Mouse (Mus musculus): Measurements from ENCODE around the gene Cyp2b10. TPM values are rescaled to one million over a fixed set of nuclear protein-coding genes. Genes with fewer than 3 reads are reported as not detected.
"Not testable (repeated sequence)": the region's sequence is repeated elsewhere in the genome, so short reads cannot be mapped to it uniquely, and the experiment has no call there.

Gene Cyp2b10
- 1 to 10 TPM in 1 of 2 experiments, under 1 TPM in 1; 0.14 to 1.2 TPM for total RNA-seq (2021)
- long read RNA-seq, experiment 1, partial matches to known transcripts, result 0 of 1 reads
- long read RNA-seq, experiment 1, other reads (novel, unspliced or antisense), result 0 of 1 reads
- long read RNA-seq, experiment 2, result 0 reads

GRCm38 (mm10) chr7:25897411-25897810 is at the start of gene Cyp2b10:
Cyp2b10 (plus strand) TSS chr7:25897620.
- no peak for DNase-seq (ENCODE audit: low spot score in 2 of 2)

DNA sequence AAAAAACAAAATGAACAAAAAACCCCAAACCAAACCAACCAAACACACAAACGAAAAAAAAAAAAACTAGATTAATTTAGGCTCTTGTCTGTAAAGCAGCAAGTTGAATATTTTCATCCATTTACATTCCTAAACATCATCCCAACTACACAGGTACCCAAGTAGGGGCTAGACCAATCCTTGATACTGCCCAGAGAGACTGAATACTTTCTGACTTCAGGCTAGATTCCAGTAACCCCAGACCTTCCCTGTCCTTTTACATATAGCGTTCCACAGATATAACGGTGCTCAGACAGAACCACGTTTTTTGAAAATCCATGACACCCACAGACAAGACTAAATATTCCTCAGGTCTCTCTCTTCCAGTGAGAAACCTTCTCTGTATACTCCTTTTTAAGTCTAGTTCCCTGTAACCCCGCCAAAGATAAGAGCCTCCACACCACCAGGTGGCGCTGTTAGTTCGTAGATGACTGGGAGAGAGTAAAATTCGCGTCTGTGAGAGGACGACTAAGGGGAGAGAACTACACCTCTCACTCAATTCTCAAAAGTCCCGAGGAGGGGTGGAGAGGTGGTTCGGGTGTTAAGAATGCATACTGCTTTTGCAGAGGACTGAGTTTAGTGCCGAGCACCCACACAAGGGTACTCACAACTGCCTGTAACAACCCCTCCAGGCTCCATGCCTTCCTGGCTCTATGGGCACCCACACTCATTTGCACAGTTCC is 49.5 kb upstream of the Cyp2b10 start:
- peak; percentile 72 to 84 for DNase-seq (ENCODE audit: low spot score in 2 of 2)

DNA sequence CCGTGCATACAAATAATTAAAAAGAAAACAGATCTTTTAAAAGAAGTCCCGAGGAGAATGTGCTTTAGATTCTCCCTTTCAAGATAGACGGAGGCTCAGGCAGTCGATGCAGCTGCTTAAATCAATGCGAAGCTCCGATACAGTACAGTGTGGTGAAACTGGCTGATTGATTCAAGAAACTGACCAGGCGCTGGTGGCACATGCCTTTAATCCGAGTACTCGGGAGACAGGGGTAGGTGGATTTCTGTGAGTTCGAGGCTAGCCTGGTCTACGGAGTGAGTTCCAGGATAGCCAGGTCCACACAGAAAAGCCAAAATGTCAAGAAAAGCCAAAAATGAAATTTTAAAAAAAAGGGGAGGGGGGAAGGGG is 49.0 kb upstream of the Cyp2b10 start:
- DNase-seq (ENCODE audit: low spot score in 2 of 2), result no peak

GRCm38 (mm10) chr7:25855082-25855481 is 42.3 kb upstream of the Cyp2b10 start:
- peak; percentile 19 to 30 for DNase-seq (ENCODE audit: low spot score in 2 of 2)

- DNase-seq (ENCODE audit: low spot score in 2 of 2), result no peak
These were observed 37.2 kb upstream of the Cyp2b10 start for GRCm38 (mm10) chr7:25859962-25860870.

DNA sequence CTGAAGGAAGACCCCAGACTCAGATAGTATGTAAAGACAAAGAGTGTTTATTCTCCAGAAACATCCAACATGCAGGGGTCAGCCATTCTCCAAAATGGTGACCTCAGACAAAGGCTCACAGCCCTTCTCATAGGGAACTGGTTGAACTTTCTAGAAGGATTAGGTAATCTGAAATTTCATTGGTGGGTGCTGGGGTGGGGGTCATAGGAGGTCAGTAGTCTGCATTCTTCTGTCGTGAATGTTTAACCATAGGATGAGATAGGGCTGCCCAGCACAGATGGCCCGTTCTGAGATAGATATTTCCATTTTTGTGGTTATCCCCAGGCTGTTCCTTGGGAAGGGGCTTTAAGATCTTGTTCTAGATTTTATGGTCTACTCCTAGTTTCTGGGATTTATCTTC is 35.1 kb upstream of the Cyp2b10 start:
- DNase-seq (ENCODE audit: low spot score in 2 of 2), result no peak

DNA sequence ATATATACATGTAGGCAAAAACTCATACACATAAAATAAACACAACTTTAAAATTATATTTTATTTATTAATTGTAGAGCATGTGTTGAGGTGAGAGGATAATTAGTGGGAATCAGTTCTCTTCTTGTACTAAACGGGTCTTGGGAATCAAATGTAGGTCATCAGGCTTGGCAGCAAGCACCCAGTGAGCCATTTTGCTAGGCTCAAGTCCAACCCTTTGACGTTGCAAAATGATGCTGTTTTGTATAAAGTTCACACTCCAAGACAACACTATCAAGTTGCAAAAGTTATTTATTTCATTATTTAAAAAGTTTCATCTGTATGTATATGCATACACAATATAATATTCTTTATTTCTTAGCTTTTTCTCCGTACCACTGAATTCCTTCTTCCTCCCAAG is 33.7 kb upstream of the Cyp2b10 start:
- DNase-seq (ENCODE audit: low spot score in 2 of 2), result no peak

DNA sequence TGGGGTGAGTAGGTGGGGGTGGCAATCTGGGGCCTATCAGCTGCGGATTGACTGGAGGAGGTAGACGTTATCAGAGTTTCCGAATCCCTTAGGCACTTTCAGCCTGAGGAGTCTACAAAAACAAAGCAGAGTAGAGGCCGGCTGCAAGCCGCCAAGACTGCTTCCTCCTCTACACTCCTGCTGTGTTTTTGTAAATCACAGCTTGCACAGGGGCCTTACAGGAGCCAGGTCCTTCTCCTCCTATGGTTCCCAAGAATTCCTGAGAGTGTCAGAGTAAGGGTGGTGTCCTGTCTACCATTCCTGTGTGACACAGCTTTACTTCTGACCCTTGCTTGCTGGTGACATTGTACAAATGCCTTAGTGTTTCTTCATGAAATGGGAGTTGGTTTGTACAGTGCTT is 32.6 kb upstream of the Cyp2b10 start:
- DNase-seq (ENCODE audit: low spot score in 2 of 2), result no peak

DNA sequence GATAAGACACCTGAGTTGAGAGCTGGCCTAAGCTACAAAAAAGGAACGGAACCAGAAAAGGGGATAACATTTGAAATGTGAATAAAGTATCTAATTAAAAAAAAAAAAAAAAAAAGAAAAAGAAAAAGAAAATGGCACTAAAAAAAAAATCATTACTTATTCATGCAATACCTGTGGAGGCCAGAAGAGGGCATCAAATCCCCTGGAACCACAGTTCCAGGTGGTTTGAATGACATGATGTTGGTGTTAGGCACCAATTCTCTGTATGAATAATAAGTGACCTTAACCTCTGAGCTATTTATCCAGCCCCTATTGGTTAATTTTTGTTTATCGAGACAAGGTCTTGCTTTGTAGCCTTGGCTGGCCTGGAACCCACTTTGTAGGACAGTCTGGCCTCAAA is 27.6 kb upstream of the Cyp2b10 start:
- DNase-seq (ENCODE audit: low spot score in 2 of 2), result no peak

DNA sequence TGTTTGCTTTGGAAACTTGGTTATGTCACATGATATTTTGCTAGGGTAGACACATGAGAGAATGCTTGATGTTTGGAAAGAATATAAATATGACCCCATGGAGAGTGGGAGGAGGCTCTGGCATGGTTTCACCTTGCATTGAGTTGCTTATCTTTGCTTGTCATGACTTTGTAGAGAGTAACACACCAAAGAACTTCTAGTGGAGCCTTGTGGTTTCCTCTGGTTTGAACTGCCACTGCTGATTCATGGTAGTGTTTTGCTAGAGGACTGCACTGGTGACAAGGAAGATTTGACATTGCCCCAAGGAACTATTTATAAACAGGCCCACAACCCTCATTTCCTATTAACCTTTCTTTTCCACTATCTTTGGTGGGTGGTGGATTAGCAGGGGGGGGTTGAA is 24.8 kb upstream of the Cyp2b10 start:
- no peak for DNase-seq (ENCODE audit: low spot score in 2 of 2)

- no peak for DNase-seq (ENCODE audit: low spot score in 2 of 2)
These were observed 18.7 kb upstream of the Cyp2b10 start for GRCm38 (mm10) chr7:25878735-25879134.

DNA sequence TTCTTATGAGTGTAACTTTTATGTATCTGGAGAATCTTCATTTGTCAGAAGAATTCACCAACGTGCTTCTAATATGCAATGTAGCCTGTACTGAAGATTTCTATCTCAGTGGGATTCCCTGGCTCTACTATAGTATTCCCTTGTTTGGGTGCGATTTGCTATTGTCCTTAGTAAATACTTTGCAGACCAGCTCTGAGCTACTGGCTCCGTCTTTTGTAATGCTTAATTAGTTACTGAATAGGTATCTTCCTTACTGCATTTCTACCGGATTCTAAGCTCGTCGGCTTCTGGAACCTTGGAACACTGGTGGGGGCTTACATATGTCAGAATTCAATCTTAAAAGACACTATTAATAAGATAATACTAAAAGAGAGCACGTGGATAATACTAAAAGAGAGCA is 16.7 kb upstream of the Cyp2b10 start:
- DNase-seq (ENCODE audit: low spot score in 2 of 2), result not testable (repeated sequence)

DNA sequence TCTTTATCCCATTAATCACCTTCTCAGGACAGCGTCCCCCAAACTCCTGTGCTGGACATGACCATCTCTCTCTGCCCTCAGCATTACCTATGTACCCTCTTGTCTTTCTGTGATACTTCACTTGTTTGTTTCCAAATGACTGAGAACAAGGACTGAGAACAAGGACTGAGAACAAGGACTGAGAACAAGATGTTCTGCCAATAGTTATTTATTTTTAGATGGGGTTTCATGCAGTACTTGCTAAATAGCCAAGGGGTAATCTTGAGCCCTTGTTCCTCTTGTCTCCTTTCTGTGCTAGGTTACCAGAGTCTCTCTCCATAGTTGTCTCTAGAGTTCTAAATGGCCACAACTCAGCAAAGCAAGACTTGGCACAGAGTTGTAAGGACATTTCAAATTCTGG is 13.1 kb upstream of the Cyp2b10 start:
- no peak for DNase-seq (ENCODE audit: low spot score in 2 of 2)

GRCm38 (mm10) chr7:25887758-25888157 is 9.7 kb upstream of the Cyp2b10 start:
- no peak for DNase-seq (ENCODE audit: low spot score in 2 of 2)

- no peak for DNase-seq (ENCODE audit: low spot score in 2 of 2)
These were observed 4.3 kb upstream of the Cyp2b10 start for GRCm38 (mm10) chr7:25893159-25893558.

DNA sequence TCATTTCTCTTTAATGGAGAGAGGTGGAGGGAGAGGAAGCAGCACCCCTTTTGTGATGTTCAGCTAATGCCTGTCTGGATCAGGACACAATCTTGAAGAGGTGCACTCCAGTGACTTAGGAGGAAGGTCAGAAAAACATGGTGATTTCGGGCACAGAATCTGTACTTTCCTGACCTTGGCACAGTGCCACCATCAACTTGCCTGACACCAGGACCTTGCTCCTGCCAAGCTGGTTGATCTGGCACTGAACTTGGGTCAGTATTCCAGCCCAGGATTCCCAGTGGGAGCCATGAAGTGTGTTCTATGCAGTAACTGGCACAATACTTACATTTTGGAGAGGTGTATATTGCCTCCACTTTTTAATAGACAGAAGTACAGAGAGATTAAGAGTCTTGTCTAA is 2.3 kb upstream of the Cyp2b10 start:
- DNase-seq (ENCODE audit: low spot score in 2 of 2), result no peak

DNA sequence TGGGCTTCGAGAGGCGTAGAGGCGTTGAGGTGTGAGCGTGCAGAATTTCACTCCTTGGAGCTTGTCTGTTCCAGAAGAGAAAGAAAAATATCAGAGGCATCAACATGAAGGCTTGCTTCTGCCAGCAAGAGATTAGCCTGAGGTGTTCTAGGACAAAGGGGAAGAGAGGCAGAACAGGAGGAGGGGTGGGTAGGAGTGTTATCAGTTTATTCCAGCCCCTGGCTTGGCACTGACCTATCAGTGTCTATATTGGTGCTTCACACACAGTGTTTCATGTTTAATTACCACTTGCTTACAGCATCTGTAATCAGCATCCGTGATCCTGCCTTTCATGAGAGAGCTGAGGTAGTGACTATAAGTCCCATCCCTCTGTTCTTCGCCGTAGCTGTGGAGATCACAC is 644 bp downstream of the Cyp2b10 start:
- no peak for DNase-seq (ENCODE audit: low spot score in 2 of 2)

DNA sequence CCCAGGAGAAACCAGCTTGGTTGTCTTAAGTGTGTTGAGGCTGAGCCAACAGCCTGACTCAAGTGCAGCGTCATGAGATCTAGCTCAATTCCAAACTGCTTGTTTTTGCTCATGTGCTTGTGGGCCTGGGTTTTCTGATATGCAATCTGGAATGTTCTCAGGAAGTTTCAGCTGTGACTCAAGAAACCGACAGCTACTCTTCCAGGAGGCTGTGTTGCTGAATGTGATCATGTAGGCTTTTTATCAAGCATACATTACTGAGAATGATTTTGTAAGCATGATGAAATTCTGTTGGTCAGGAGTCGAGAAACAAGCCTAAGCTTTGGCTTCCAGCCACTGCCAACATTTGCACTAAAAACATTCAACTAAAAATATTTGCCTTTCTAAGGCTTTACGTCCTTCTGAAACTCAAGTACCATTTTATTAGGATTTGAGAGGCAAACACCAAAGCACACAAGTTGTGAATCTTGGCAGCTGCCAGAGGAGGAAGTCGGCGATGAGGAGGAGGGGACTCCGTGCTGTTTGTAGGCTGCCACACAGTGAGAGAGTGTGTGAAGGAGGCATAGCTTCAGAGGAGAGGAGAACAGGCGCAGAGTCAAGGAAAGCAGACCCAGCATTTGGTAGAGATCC is 4.8 kb downstream of the Cyp2b10 start:
- DNase-seq (ENCODE audit: low spot score in 2 of 2), result no peak

- DNase-seq (ENCODE audit: low spot score in 2 of 2), result no peak
These were observed 5.7 kb downstream of the Cyp2b10 start for GRCm38 (mm10) chr7:25903156-25903555.

- no peak for DNase-seq (ENCODE audit: low spot score in 2 of 2)
These were observed 6.6 kb downstream of the Cyp2b10 start for GRCm38 (mm10) chr7:25904066-25904465.

DNA sequence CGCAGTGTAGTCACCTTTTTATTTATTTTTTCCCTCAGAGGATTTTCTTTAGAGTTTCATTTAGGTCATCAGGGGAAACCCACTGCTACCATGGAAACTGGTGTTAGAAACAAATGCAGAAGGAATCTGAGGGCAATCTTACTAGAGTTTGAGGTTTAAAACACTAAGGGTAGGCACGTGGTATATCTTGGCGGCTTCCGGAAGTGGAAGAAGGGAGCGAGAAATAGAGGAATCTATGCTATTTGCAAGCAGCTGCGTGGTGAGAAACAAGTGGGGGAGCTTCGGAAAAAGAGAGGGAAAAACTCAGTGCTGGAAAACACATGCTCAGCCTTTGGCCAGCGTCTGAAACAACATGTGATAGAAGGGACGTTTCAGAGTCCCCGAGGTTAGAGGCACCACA is 7.1 kb downstream of the Cyp2b10 start:
- DNase-seq (ENCODE audit: low spot score in 2 of 2), result no peak

GRCm38 (mm10) chr7:25907380-25907779 is 10.0 kb downstream of the Cyp2b10 start:
- no peak for DNase-seq (ENCODE audit: low spot score in 2 of 2)

All from adrenal gland, postnatal 4 days (tissue).